Mouse (Mus musculus): ENCODE results near the gene Tnpo1. TPM values are rescaled to one million over a fixed set of nuclear protein-coding genes. Genes with fewer than 3 reads are reported as not detected.
"Not testable (repeated sequence)": the region's sequence is repeated elsewhere in the genome, so short reads cannot be mapped to it uniquely, and the experiment has no call there.

Tnpo1 gene
- polyA plus RNA-seq, 1 experiment from 2014 or later: 20.7 TPM

- no peaks in the 10 kb centered on the region for H3K9me3 ChIP-seq (ENCODE audit: control insufficient read depth, low read length)
- no peak for DNase-seq (ENCODE audit: low spot score)
- H3K36me3 ChIP-seq (ENCODE audit: control insufficient read depth, insufficient read depth, low read length): peaks cover 3% of the 10 kb centered on the region; the same call in 1 of the 2 replicates
- no peak overlapping the region for H3K9ac ChIP-seq (ENCODE audit: low read length)
- 91% methylated on average over 5 of the region's 5 CpGs for WGBS
- no peaks in the 10 kb centered on the region for H3K4me1 ChIP-seq (replicated peaks; ENCODE audit: control insufficient read depth, insufficient read depth)
- H3K27ac ChIP-seq (replicated peaks): no peak overlapping the region
- no peaks in the 10 kb centered on the region for H3K27me3 ChIP-seq (ENCODE audit: control insufficient read depth, insufficient read depth, low read length)
- H3K4me3 ChIP-seq (ENCODE audit: low read depth, low read length): no peak overlapping the region
- ATAC-seq (ENCODE audit: low FRiP score, low TSS enrichment): no peak
- TF ChIP-seq EP300 (optimal IDR thresholded peaks at IDR 0.05): no peak
- TF ChIP-seq CTCF (IDR thresholded peaks at IDR 0.05; ENCODE audit: low read depth): no peak
- no peak overlapping the region for H3K4me2 ChIP-seq (replicated peaks; ENCODE audit: low read depth)
These were observed 90.4 kb downstream of the Tnpo1 start for GRCm38 (mm10) chr13:98835740-98836139.

- Histone ChIP-seq H3K36me3 (ENCODE audit: control insufficient read depth, insufficient read depth, low read length) (no peaks in the 10 kb centered on the region; the same call in 1 of the 2 replicates), H3K27ac (replicated peaks) (no peak overlapping the region), H3K4me3 (ENCODE audit: low read depth, low read length) (no peak overlapping the region), H3K9me3 (ENCODE audit: control insufficient read depth, low read length) (no peaks in the 10 kb centered on the region), H3K27me3 (ENCODE audit: control insufficient read depth, insufficient read depth, low read length) (no peaks in the 10 kb centered on the region), H3K9ac (ENCODE audit: low read length) (no peak overlapping the region), H3K4me2 (replicated peaks; ENCODE audit: low read depth) (no peak overlapping the region), H3K4me1 (replicated peaks; ENCODE audit: control insufficient read depth, insufficient read depth) (no peaks in the 10 kb centered on the region)
- WGBS: 76% methylated on average over 3 of the region's 3 CpGs
- ATAC-seq (ENCODE audit: low FRiP score, low TSS enrichment) (0 out of 2 replicates have a peak, but pooled peaks have one; percentile 47), DNase-seq (ENCODE audit: low spot score) (no peak)
- no peak for TF ChIP-seq EP300 (optimal IDR thresholded peaks at IDR 0.05)
- TF ChIP-seq CTCF (IDR thresholded peaks at IDR 0.05; ENCODE audit: low read depth): no peak
These were observed 91.5 kb downstream of the Tnpo1 start for GRCm38 (mm10) chr13:98834723-98835122.

GRCm38 (mm10) chr13:98834199-98834598, 92.0 kb downstream of the Tnpo1 start:
- H3K27me3 ChIP-seq (ENCODE audit: control insufficient read depth, insufficient read depth, low read length): no peaks in the 10 kb centered on the region
- no peak overlapping the region for H3K4me2 ChIP-seq (replicated peaks; ENCODE audit: low read depth)
- TF ChIP-seq EP300 (optimal IDR thresholded peaks at IDR 0.05): no peak
- peak; percentile 45 for TF ChIP-seq CTCF (IDR thresholded peaks at IDR 0.05; ENCODE audit: low read depth)
- DNase-seq (ENCODE audit: low spot score) (peak; percentile 22), ATAC-seq (ENCODE audit: low FRiP score, low TSS enrichment) (peak; percentile 51; the same call in 1 of the 2 replicates)
- no peak overlapping the region for H3K27ac ChIP-seq (replicated peaks)
- no peaks in the 10 kb centered on the region for H3K9me3 ChIP-seq (ENCODE audit: control insufficient read depth, low read length)
- no peak overlapping the region for H3K4me3 ChIP-seq (ENCODE audit: low read depth, low read length)
- no peak overlapping the region for H3K9ac ChIP-seq (ENCODE audit: low read length)
- 45% methylated on average over 1 of the region's 1 CpGs for WGBS
- no peaks in the 10 kb centered on the region for H3K36me3 ChIP-seq (ENCODE audit: control insufficient read depth, insufficient read depth, low read length)
- no peaks in the 10 kb centered on the region for H3K4me1 ChIP-seq (replicated peaks; ENCODE audit: control insufficient read depth, insufficient read depth)

- Histone ChIP-seq H3K36me3 (ENCODE audit: control insufficient read depth, insufficient read depth, low read length) (no peaks in the 10 kb centered on the region), H3K27me3 (ENCODE audit: control insufficient read depth, insufficient read depth, low read length) (no peaks in the 10 kb centered on the region), H3K27ac (replicated peaks) (no peak overlapping the region), H3K4me1 (replicated peaks; ENCODE audit: control insufficient read depth, insufficient read depth) (no peaks in the 10 kb centered on the region), H3K9me3 (ENCODE audit: control insufficient read depth, low read length) (no peaks in the 10 kb centered on the region), H3K4me2 (replicated peaks; ENCODE audit: low read depth) (no peak overlapping the region), H3K9ac (ENCODE audit: low read length) (no peak overlapping the region), H3K4me3 (ENCODE audit: low read depth, low read length) (no peak overlapping the region)
- WGBS: 71% methylated on average over 10 of the region's 10 CpGs
- no peak for ATAC-seq (ENCODE audit: low FRiP score, low TSS enrichment)
- no peak for TF ChIP-seq CTCF (IDR thresholded peaks at IDR 0.05; ENCODE audit: low read depth)
- no peak for TF ChIP-seq EP300 (optimal IDR thresholded peaks at IDR 0.05)
- no peak for DNase-seq (ENCODE audit: low spot score)
These were observed 93.4 kb downstream of the Tnpo1 start for GRCm38 (mm10) chr13:98832451-98833450.

- H3K4me1 ChIP-seq (replicated peaks; ENCODE audit: control insufficient read depth, insufficient read depth); H3K9ac ChIP-seq (ENCODE audit: low read length): not testable (repeated sequence)
These were observed 97.2 kb downstream of the Tnpo1 start for GRCm38 (mm10) chr13:98829026-98829425.

GRCm38 (mm10) chr13:98825574-98825973, 100.6 kb downstream of the Tnpo1 start:
- no peaks in the 10 kb centered on the region for H3K4me1 ChIP-seq (replicated peaks; ENCODE audit: control insufficient read depth, insufficient read depth)
- H3K9me3 ChIP-seq (ENCODE audit: control insufficient read depth, low read length): no peaks in the 10 kb centered on the region
- H3K9ac ChIP-seq (ENCODE audit: low read length): no peak overlapping the region
- no peaks in the 10 kb centered on the region for H3K27me3 ChIP-seq (ENCODE audit: control insufficient read depth, insufficient read depth, low read length)
- H3K4me3 ChIP-seq (ENCODE audit: low read depth, low read length): no peak overlapping the region
- no peak overlapping the region for H3K4me2 ChIP-seq (replicated peaks; ENCODE audit: low read depth)
- H3K36me3 ChIP-seq (ENCODE audit: control insufficient read depth, insufficient read depth, low read length): no peaks in the 10 kb centered on the region
- no peak for TF ChIP-seq EP300 (optimal IDR thresholded peaks at IDR 0.05)
- TF ChIP-seq CTCF (IDR thresholded peaks at IDR 0.05; ENCODE audit: low read depth): no peak
- WGBS: 74% methylated on average over 4 of the region's 4 CpGs
- ATAC-seq (ENCODE audit: low FRiP score, low TSS enrichment): no peak
- H3K27ac ChIP-seq (replicated peaks): no peak overlapping the region
- DNase-seq (ENCODE audit: low spot score): no peak

More at GRCm38 (mm10) chr13:98829026-98829425, 97.2 kb downstream of the Tnpo1 start:
- 94% methylated on average over 6 of the region's 6 CpGs for WGBS
- H3K4me3 ChIP-seq (ENCODE audit: low read depth, low read length); H3K4me2 ChIP-seq (replicated peaks; ENCODE audit: low read depth); H3K9me3 ChIP-seq (ENCODE audit: control insufficient read depth, low read length); H3K27ac ChIP-seq (replicated peaks); ATAC-seq (ENCODE audit: low FRiP score, low TSS enrichment); H3K36me3 ChIP-seq (ENCODE audit: control insufficient read depth, insufficient read depth, low read length); DNase-seq (ENCODE audit: low spot score); H3K27me3 ChIP-seq (ENCODE audit: control insufficient read depth, insufficient read depth, low read length): not testable (repeated sequence)

Data from stomach, postnatal 0 days (tissue).